Mouse (Mus musculus): ENCODE results near the gene Cpped1.

GRCm38 (mm10) chr16:11880461-11880860 is 28.8 kb downstream of the Cpped1 start:
- TF ChIP-seq CTCF (IDR thresholded peaks at IDR 0.05; ENCODE audit: low read depth, low read length), result no peak
- TF ChIP-seq GATA2 (IDR thresholded peaks at IDR 0.05; ENCODE audit: borderline replicate concordance, low read depth, low read length), result no peak
- TF ChIP-seq GATA1 (IDR thresholded peaks at IDR 0.05; ENCODE audit: borderline replicate concordance, low read length), result no peak
